Mouse (Mus musculus) layer of hippocampus, postnatal 25 days (tissue): Measurements from ENCODE around the gene Zmynd10. TPM values are rescaled to one million over a fixed set of nuclear protein-coding genes. Genes with fewer than 3 reads are reported as not detected.
"Not testable (repeated sequence)": the region's sequence is repeated elsewhere in the genome, so short reads cannot be mapped to it uniquely, and the experiment has no call there.

Experiments
- DNase-seq, 2 experiments: peaks; one replicate each; pipeline ENCODE4 v3.0.0; 2022; ENCODE audit warnings: mixed read lengths in 2 of 2, low spot score in 1 of 2; ENCODE audit errors: extremely low spot score in 1 of 2
- total RNA-seq, 2 experiments: library from RNA; stranded (reverse); gene quantifications; 2 replicates each; pipeline ENCODE4 v1.2.3; 2021

Zmynd10 gene
- total RNA-seq, 2 experiments from 2014 or later: 4.7 to 5.2 TPM

DNA sequence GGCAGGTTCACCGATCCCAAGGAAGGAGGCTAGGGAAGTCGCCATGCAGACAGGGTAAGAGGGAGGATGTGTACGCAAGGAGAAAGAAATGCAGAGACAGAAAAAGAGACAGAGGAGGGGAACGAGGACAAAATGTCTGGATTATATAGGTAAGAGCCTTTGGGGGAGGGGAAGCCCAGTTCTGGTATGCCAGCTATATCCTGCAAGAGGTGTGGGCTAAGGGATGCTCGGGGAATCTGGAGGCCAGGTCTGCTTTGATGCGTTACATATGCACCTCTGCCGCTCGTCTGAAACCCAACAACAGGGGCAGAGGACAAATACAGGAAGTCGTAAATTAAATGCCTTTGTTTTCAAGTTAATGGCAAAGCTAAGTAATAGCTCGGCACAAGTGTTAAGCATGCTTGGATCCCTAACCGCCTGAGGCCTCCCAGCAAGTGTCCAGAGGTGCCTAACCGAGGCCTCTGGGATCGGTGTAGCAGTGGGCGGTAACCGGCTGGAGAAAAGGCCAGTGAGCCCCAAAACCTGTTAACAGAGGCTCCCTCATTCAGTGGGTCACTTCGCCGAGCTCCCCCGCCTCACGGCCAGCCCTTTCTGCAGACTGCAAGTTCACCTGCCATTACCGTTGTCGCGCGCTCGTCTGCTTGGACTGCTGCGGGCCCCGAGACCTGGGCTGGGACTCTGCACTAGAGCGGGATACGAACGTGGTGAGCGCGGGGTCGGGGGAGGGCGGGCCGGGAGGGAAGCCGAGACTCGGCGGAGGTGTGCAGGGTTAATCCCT is 6.6 kb downstream of the Zmynd10 start:
- no peak for DNase-seq

- DNase-seq: peak; percentile 77 to 89
Observed at GRCm38 (mm10) chr9:107554319-107554825, 7.3 kb downstream of the Zmynd10 start.

DNA sequence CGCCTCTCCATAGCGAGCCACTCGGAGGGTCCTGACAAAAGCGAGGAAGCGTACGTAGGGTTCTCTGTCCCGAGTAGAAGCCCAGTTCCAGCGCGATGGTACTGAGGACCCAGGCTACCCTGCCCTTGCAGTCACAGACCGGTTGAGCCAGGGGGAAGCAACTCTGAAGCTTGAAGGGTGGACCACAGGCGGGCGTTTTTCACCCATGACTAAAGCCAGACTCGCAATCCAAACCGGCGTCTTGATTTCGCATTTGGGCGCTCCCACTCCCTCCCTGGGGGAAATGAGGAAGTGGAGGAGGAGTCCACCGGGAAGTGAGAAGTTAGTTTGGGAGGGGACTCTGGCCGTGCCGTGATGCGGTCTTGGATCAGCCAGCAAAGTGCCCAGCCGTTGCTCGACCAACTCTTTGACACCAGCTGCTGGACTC is 7.9 kb downstream of the Zmynd10 start:
- no peak for DNase-seq

DNA sequence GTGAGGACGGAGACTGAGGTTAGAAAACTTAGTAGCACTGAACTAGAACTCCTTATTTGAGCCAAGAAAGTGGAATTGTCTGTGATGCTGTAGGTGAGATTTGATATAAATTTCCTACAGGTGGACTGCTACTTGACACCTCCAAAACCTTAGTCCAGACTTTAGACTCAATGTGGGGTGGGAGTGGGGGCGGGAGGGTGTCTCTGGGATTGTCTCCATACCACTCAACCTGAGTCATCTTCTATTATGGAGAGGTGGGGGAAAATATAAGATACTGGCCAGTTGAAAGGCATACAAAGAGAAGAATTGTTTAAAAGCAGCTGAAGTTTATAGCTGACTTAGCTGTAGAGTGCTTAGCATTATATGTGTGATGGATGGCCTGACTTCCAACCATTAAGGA is 8.6 kb downstream of the Zmynd10 start:
- DNase-seq: no peak

- no peak for DNase-seq
Observed at GRCm38 (mm10) chr9:107556346-107556745, 9.2 kb downstream of the Zmynd10 start.

- DNase-seq: peak; percentile 79 to 83
Observed at GRCm38 (mm10) chr9:107563029-107563581, 16.0 kb downstream of the Zmynd10 start, which contains the start of gene Tusc2. Gene Tusc2 (plus strand): TSS chr9:107563255.

- DNase-seq: not testable (repeated sequence)
Observed at GRCm38 (mm10) chr9:107565556-107565955, 18.5 kb downstream of the Zmynd10 start.

GRCm38 (mm10) chr9:107566041-107566709 is 19.1 kb downstream of the Zmynd10 start:
- peak; percentile 61 to 85 for DNase-seq

GRCm38 (mm10) chr9:107566855-107567254 is 19.8 kb downstream of the Zmynd10 start:
- no peak for DNase-seq

- no peak for DNase-seq
Observed at GRCm38 (mm10) chr9:107567702-107568319, 20.7 kb downstream of the Zmynd10 start, which contains the start of gene Hyal2. Gene Hyal2 (plus strand): TSS chr9:107567945.

DNA sequence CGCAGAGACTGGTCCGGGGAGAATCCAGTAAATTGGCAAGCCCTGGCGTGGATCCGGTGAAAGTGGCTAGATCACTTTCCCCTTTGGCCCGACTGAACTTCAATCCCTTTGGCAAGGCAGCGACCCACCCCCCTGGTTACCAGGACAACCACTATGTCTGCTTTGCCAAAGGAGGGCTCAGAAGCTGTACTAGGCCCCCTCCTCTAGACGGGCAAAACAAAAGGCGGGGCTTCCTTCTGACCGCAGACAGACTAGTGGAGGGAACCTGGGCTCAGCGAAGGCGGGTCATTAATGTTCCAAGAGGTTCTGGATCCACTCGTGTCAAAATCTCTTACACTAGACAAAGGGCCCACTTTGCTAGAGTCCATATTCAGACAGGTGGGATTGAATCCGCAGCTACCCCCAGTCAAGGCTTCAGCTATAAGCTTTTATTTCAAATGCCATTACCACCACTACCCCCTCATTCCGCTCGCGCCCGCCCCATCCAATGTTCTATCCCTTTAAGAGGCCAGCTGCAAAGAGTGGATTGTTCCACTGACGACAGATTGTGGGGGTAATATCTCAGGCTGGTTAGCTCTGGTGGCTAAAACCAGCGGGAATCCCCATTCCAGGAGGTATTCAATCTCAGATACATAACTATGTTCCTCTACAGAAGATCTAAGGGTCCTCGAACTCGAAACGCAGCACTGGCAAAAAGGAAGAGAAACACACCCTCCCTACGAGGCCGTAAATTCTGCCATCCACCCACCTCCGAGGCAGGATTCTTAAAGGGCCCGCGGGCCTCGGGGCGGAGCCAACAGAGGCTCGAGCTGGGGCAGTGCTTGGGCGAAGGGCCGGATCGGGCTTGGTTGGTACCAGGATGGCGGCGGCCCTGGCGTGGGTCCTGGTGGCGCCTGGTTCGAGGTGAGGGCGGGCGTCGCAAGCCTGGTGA is 21.5 kb downstream of the Zmynd10 start:
- DNase-seq: peak; percentile 59 to 69

- no peak for DNase-seq
Observed at GRCm38 (mm10) chr9:107569270-107569669, 22.2 kb downstream of the Zmynd10 start.

- DNase-seq: no peak
Observed at GRCm38 (mm10) chr9:107570016-107570415, 22.9 kb downstream of the Zmynd10 start.

- DNase-seq: no peak
Observed at GRCm38 (mm10) chr9:107570845-107571244, 23.7 kb downstream of the Zmynd10 start.

DNA sequence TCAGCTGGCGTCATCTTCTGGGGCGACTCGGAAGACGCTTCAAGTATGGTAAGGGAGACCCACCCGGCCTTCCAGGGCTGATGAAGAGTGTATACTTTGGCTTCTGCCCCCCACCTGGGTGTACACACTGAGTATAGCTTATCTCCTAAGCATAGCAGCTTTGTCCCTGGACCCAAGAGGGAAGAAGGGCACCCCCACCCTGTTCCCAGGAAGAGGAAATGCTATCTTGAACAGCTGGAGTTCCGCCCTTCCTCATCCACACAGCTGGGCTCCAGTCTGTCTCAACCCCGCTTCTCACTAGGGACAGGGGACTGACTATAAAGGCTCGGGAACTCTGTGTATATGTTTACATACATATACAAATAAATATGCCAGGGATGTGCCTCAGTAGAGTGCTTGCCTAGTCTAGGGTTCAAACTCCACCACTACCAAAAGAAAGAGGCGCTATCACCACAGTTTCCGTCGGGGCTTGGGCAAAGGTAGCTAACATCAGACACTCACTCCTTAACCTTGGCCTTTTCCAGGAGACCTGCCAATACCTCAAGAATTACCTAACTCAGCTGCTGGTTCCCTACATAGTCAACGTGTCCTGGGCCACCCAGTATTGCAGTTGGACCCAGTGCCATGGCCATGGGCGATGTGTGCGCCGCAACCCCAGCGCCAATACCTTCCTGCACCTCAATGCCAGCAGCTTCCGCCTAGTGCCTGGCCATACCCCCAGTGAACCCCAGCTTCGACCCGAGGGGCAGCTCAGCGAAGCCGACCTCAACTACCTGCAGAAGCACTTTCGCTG is 24.6 kb downstream of the Zmynd10 start:
- DNase-seq: no peak

DNA sequence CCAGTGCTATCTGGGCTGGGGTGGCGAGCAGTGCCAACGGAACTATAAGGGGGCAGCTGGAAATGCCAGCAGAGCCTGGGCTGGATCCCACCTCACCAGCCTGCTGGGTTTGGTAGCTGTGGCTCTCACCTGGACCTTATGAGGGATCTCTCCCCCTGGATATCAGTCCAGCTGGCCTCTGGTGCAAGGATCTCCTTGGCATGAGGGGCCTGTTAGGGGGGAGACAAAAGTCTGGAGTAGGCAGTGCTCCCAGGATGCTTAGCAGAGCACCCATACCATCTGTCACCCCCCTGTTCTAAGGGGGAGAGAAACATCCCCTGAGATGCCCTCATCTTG is 25.2 kb downstream of the Zmynd10 start:
- no peak for DNase-seq

DNA sequence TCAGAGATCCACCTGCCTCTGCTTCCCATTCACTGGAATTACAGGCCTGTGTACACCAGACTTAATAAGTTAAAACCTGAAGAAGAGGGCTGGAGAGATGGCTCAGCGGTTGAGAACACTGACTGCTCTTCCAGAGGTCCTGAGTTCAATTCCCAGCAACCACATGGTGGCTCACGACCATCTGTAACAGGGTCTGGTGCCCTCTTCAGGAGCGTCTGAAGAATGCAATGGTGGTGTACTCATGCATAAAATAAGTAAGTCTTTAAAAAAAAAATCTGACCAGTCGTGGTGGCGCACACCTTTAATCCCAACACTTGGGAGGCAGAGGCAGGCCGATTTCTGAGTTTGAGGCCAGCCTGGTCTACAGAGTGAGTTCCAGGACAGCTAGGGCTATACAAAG is 26.7 kb downstream of the Zmynd10 start:
- DNase-seq: not testable (repeated sequence)

GRCm38 (mm10) chr9:107575579-107576356 is 28.7 kb downstream of the Zmynd10 start:
- DNase-seq: no peak
